ENCODE assay signal across 16 mouse cellular contexts in genomic region chr3:97239793-97240192, GRCm38 (mm10).
"Had no signal": no experiment of that assay in that cellular context is flagged by ENCODE, and none has a peak within 500 bp of the region (broad histone marks: within the 10 kb centered on the region; RNA-seq: fewer than 3 reads in every experiment).

No protein-coding gene starts in this region.

- H3K27me3 ChIP-seq: neural tube, embryonic 13.5 days; neural tube, embryonic 15.5 days; stomach, embryonic 15.5 days had no signal

- H3K9ac ChIP-seq: neural tube, embryonic 13.5 days; neural tube, embryonic 15.5 days; stomach, embryonic 15.5 days had no signal

- H3K4me2 ChIP-seq: neural tube, embryonic 13.5 days; neural tube, embryonic 15.5 days; stomach, embryonic 15.5 days had no signal

- H3K9me3 ChIP-seq: neural tube, embryonic 13.5 days; neural tube, embryonic 15.5 days; stomach, embryonic 15.5 days had no signal

- DNase-seq: retina, postnatal 1 day; right cerebral cortex, adult 18-20 months; right cerebral cortex, postnatal 14 days; right cerebral cortex, postnatal 25 days; right cerebral cortex, postnatal 4 days; spleen, adult 18-20 months; thymus, adult 18-20 months; thymus, adult 2 months; thymus, postnatal 14 days; thymus, postnatal 25 days; thymus, postnatal 36 days; thymus, postnatal 4 days had no signal

- H3K27ac ChIP-seq: neural tube, embryonic 13.5 days; neural tube, embryonic 15.5 days; stomach, embryonic 15.5 days; stomach, postnatal 0 days had no signal

- H3K4me3 ChIP-seq: neural tube, embryonic 13.5 days; neural tube, embryonic 15.5 days; stomach, embryonic 15.5 days had no signal

- H3K36me3 ChIP-seq: neural tube, embryonic 13.5 days; neural tube, embryonic 15.5 days; stomach, embryonic 15.5 days had no signal

- H3K4me1 ChIP-seq: stomach, embryonic 15.5 days had no signal
